Comparison of ENCODE assay signal across 20 mouse cellular contexts in genomic region chr1:156077655-156078054, GRCm38 (mm10). TPM values are rescaled to one million over a fixed set of nuclear protein-coding genes. Genes with fewer than 3 reads are reported as not detected.
DNase-seq lines count a peak whose midpoint lies in the region; ATAC-seq lines count a peak whose summit lies in the region.
"Had no signal": no experiment of that assay in that cellular context is flagged by ENCODE, and none has a peak within 500 bp of the region (broad histone marks: within the 10 kb centered on the region; RNA-seq: fewer than 3 reads in every experiment).

No protein-coding gene starts in this region.

- WGBS in hindbrain, embryonic 10.5 days = 61% methylated on average over 3 of the region's 3 CpGs
- WGBS in hindbrain, embryonic 16.5 days = 60% methylated on average over 3 of the region's 3 CpGs
- 60% methylated on average over 3 of the region's 3 CpGs for WGBS in intestine, embryonic 15.5 days

- ATAC-seq in hindbrain, embryonic 16.5 days = no peak
- ATAC-seq in intestine, embryonic 15.5 days = no peak
- ATAC-seq: forebrain, embryonic 15.5 days; intestine, embryonic 16.5 days had no signal

- H3K4me1 ChIP-seq in hindbrain, embryonic 10.5 days (replicated peaks) = peaks cover 36% of the 10 kb centered on the region
- no peaks in the 10 kb centered on the region for H3K4me1 ChIP-seq in hindbrain, embryonic 16.5 days (ENCODE audit: control insufficient read depth, insufficient read depth, low read depth, low read length)
- H3K4me1 ChIP-seq in intestine, embryonic 15.5 days (replicated peaks) = no peaks in the 10 kb centered on the region
- H3K4me1 ChIP-seq: forebrain, embryonic 15.5 days; hindbrain, embryonic 15.5 days had no signal

- no peak overlapping the region for H3K4me2 ChIP-seq in hindbrain, embryonic 16.5 days (ENCODE audit: low read length)
- H3K4me2 ChIP-seq in intestine, embryonic 15.5 days (replicated peaks) = no peak overlapping the region
- H3K4me2 ChIP-seq: forebrain, embryonic 15.5 days; heart, embryonic 13.5 days; hindbrain, embryonic 15.5 days had no signal

- H3K27ac ChIP-seq in hindbrain, embryonic 10.5 days = no peak overlapping the region
- H3K27ac ChIP-seq in hindbrain, embryonic 16.5 days (ENCODE audit: low read depth, low read length) = no peak overlapping the region
- H3K27ac ChIP-seq in intestine, embryonic 15.5 days = no peak overlapping the region
- H3K27ac ChIP-seq: forebrain, embryonic 10.5 days; forebrain, embryonic 15.5 days; heart, embryonic 13.5 days; hindbrain, embryonic 15.5 days had no signal

- DNase-seq in embryo, embryonic 10 days (ENCODE audit: low spot score) = peak; percentile 34
- DNase-seq in embryo, embryonic 9.5 days (ENCODE audit: extremely low spot score) = no peak
- DNase-seq in hindbrain, embryonic 10.5 days (ENCODE audit: low spot score) = peak; percentile 29
- DNase-seq in embryo, embryonic 11 days = peak; percentile 18
- no peak for DNase-seq in kidney, postnatal 4 days
- DNase-seq: adrenal gland, postnatal 10 days; cerebellum, adult 11 months; cerebellum, adult 2 months; cerebellum, adult 9-11 months; cerebellum, postnatal 25 days; gastrocnemius, postnatal 25 days; heart, adult 18-20 months; kidney, adult 18-20 months had no signal

- no peak overlapping the region for H3K4me3 ChIP-seq in hindbrain, embryonic 10.5 days
- H3K4me3 ChIP-seq in hindbrain, embryonic 16.5 days (ENCODE audit: low read length) = no peak overlapping the region
- H3K4me3 ChIP-seq in intestine, embryonic 15.5 days (replicated peaks) = no peak overlapping the region
- H3K4me3 ChIP-seq: forebrain, embryonic 10.5 days; forebrain, embryonic 15.5 days; heart, embryonic 13.5 days; hindbrain, embryonic 15.5 days had no signal

- no peaks in the 10 kb centered on the region for H3K9me3 ChIP-seq in hindbrain, embryonic 10.5 days
- no peaks in the 10 kb centered on the region for H3K9me3 ChIP-seq in hindbrain, embryonic 16.5 days (ENCODE audit: control insufficient read depth, low read length)
- no peaks in the 10 kb centered on the region for H3K9me3 ChIP-seq in intestine, embryonic 15.5 days
- H3K9me3 ChIP-seq: forebrain, embryonic 10.5 days; forebrain, embryonic 15.5 days; heart, embryonic 13.5 days; hindbrain, embryonic 15.5 days had no signal

- H3K27me3 ChIP-seq in hindbrain, embryonic 10.5 days (ENCODE audit: insufficient read depth, poor library complexity, severe bottlenecking) = no peaks in the 10 kb centered on the region
- no peaks in the 10 kb centered on the region for H3K27me3 ChIP-seq in hindbrain, embryonic 16.5 days (replicated peaks; ENCODE audit: control insufficient read depth, insufficient read depth, low read length)
- H3K27me3 ChIP-seq in intestine, embryonic 15.5 days (replicated peaks) = no peaks in the 10 kb centered on the region
- H3K27me3 ChIP-seq: forebrain, embryonic 15.5 days; heart, embryonic 13.5 days; hindbrain, embryonic 15.5 days had no signal

- no peak overlapping the region for H3K9ac ChIP-seq in hindbrain, embryonic 16.5 days (ENCODE audit: low read depth, low read length)
- H3K9ac ChIP-seq in intestine, embryonic 15.5 days = no peak overlapping the region
- H3K9ac ChIP-seq: forebrain, embryonic 15.5 days; heart, embryonic 13.5 days; hindbrain, embryonic 15.5 days had no signal

- H3K36me3 ChIP-seq in hindbrain, embryonic 10.5 days = no peaks in the 10 kb centered on the region
- no peaks in the 10 kb centered on the region for H3K36me3 ChIP-seq in hindbrain, embryonic 16.5 days (ENCODE audit: control insufficient read depth, insufficient read depth, low read length)
- H3K36me3 ChIP-seq in intestine, embryonic 15.5 days = no peaks in the 10 kb centered on the region
- H3K36me3 ChIP-seq: forebrain, embryonic 10.5 days; forebrain, embryonic 15.5 days; heart, embryonic 13.5 days; hindbrain, embryonic 15.5 days had no signal

RNA-seq across cellular contexts. Expression of gene Tor1aip1, which starts 41.4 kb away (rescaled TPM):
- polyA plus RNA-seq in hindbrain, embryonic 10.5 days (2016; fragmentation: Nextera tagmentation; extraction: Ambion mirVana) = 34.5 and 41.9 TPM in 2 replicates
- polyA plus RNA-seq in hindbrain, embryonic 16.5 days (2015; fragmentation: Nextera tagmentation; extraction: Ambion mirVana) = 17.9 and 18.1 TPM in 2 replicates
- polyA plus RNA-seq in intestine, embryonic 15.5 days (2015; fragmentation: Nextera tagmentation; extraction: Ambion mirVana) = 36.3 and 39.4 TPM in 2 replicates

RNA-seq across cellular contexts. Expression of gene Tor1aip2, which starts 42.5 kb away (rescaled TPM):
- polyA plus RNA-seq in hindbrain, embryonic 10.5 days (2016; fragmentation: Nextera tagmentation; extraction: Ambion mirVana) = 94.6 and 104 TPM in 2 replicates
- polyA plus RNA-seq in hindbrain, embryonic 16.5 days (2015; fragmentation: Nextera tagmentation; extraction: Ambion mirVana) = 63.9 and 66.4 TPM in 2 replicates
- 135 and 139 TPM in 2 replicates for polyA plus RNA-seq in intestine, embryonic 15.5 days (2015; fragmentation: Nextera tagmentation; extraction: Ambion mirVana)

Comparison
In these comparisons a context has a peak if more than half of its experiments do, and no peak if none do; other contexts are left out.
1. DNase-seq: peak in embryo, embryonic 10 days (single experiment), hindbrain, embryonic 10.5 days (single experiment) and embryo, embryonic 11 days (single experiment); none in embryo, embryonic 9.5 days (single experiment) and kidney, postnatal 4 days (0 of 2).